Mouse (Mus musculus) lung, postnatal 0 days (tissue): ENCODE data around the gene Rbm42. TPM values are rescaled to one million over a fixed set of nuclear protein-coding genes. Genes with fewer than 3 reads are reported as not detected.

Source experiments
- ATAC-seq: fragments of 200-750 bp; cut with Nextera tagmentation; 2 replicates; pipeline ENCODE4 v1.8.0; 2017; ENCODE audit warnings: moderate library complexity
- DNase-seq: peaks from one replicate; pipeline ENCODE4 v3.0.0-alpha.2; 2016; ENCODE audit warnings: low spot score
- H3K27ac ChIP-seq: fragments of 300-500 bp; sonication (generic); 2 replicates; pipeline ENCODE4 v1.5.1; 2014; ENCODE audit warnings: antibody characterized with exemption, mild to moderate bottlenecking, low read length, mixed read lengths
- H3K27me3 ChIP-seq: fragments of 300-500 bp; sonication (generic); replicated peaks from 2 replicates; pipeline ENCODE4 v1.6.1; 2014; ENCODE audit warnings: low read length, mixed read lengths; ENCODE audit not compliant: insufficient read depth
- H3K36me3 ChIP-seq: fragments of 300-500 bp; sonication (generic); 2 replicates; pipeline ENCODE4 v1.6.1; 2014; ENCODE audit warnings: low read length, mixed read lengths; ENCODE audit not compliant: insufficient read depth
- H3K4me1 ChIP-seq: fragments of 300-500 bp; sonication (generic); 2 replicates; pipeline ENCODE4 v1.6.1; 2014; ENCODE audit warnings: antibody characterized with exemption, low read depth, low read length, mixed read lengths; ENCODE audit not compliant: insufficient read depth
- H3K4me2 ChIP-seq: fragments of 300-500 bp; sonication (generic); replicated peaks from 2 replicates; pipeline ENCODE4 v1.6.1; 2014; ENCODE audit warnings: low read depth, mild to moderate bottlenecking, low read length, moderate library complexity, mixed read lengths
- H3K4me3 ChIP-seq: fragments of 300-500 bp; sonication (generic); 2 replicates; pipeline ENCODE4 v1.5.1; 2014; ENCODE audit warnings: low read depth, low read length
- H3K9ac ChIP-seq: fragments of 300-500 bp; sonication (generic); replicated peaks from 2 replicates; pipeline ENCODE4 v1.6.1; 2014; ENCODE audit warnings: low read depth, mild to moderate bottlenecking
- H3K9me3 ChIP-seq: fragments of 300-500 bp; sonication (generic); 2 replicates; pipeline ENCODE4 v1.6.1; 2016; ENCODE audit warnings: low read length, mixed read lengths
- CTCF ChIP-seq: IDR thresholded peaks from 2 replicates; pipeline ENCODE4 v1.5.1; 2016; ENCODE audit warnings: antibody characterized with exemption, mild to moderate bottlenecking
- EP300 ChIP-seq: IDR thresholded peaks from 2 replicates; pipeline ENCODE4 v1.6.1; 2016; ENCODE audit warnings: antibody characterized with exemption, mild to moderate bottlenecking, control low read depth
- WGBS: fragments of 180-500 bp; shearing (Covaris S2); extraction: QIAGEN DNeasy Blood & Tissue Kit; methylation state at CpG from one replicate; pipeline ENCODE4 v1.1.7; 2014; 5-methylcytosine and 5-hydroxymethylcytosine counted together
- polyA plus RNA-seq: library from polyadenylated mRNA; unstranded; fragments of >200 nt; fragmentation: Nextera tagmentation; extraction: Ambion mirVana; gene quantifications from 2 replicates; pipeline ENCODE4 v1.2.1, GENCODE M21; 2015

The Rbm42 gene
- polyA plus RNA-seq, 1 experiment from 2014 or later = 107 TPM

DNA sequence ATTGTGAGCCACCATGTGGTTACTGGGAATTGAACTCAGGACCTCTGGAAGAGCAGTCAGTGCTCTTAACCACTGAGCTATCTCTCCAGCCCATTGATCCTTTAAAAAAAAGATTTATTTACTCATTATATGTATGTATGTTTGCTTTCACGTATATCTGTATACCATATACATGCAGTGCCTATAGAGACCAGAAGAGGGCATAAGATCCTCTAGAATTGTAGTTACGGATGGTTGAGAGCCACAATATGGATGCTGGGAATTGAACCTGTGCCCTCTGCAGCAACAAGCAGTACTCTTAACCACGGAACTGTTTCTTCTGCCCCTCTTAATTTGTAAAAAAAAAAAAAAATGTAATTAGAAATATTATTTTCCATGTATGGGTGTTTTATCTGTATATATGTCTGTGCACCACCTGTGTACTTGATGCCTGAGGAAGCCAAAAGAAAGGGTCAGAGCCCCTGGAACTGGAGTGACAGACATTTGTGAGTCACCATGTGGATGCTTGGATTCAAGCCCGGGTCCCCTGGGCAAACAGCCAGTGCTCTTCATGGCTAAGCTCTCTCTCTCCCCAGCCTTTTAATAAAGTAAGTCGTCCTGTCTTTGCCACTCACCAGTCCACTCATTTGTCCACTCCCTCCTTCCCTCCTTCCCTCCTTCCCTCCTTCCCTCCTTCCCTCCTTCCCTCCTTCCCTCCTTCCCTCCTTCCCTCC, 28.3 kb upstream of the Rbm42 start:
- ATAC-seq = no peak
- WGBS = 48% methylated on average over 5 of the region's 5 CpGs
- Histone ChIP-seq H3K9me3 (no peaks in the 10 kb centered on the region), H3K27ac (no peak overlapping the region), H3K4me2 (no peak overlapping the region), H3K27me3 (no peaks in the 10 kb centered on the region), H3K4me1 (no peaks in the 10 kb centered on the region), H3K9ac (no peak overlapping the region), H3K4me3 (no peak overlapping the region), H3K36me3 (no peaks in the 10 kb centered on the region)
- TF ChIP-seq EP300 (no peak), CTCF (peak; percentile 34; the same call in 1 of the 2 replicates)
- peak; percentile 22 for DNase-seq

DNA sequence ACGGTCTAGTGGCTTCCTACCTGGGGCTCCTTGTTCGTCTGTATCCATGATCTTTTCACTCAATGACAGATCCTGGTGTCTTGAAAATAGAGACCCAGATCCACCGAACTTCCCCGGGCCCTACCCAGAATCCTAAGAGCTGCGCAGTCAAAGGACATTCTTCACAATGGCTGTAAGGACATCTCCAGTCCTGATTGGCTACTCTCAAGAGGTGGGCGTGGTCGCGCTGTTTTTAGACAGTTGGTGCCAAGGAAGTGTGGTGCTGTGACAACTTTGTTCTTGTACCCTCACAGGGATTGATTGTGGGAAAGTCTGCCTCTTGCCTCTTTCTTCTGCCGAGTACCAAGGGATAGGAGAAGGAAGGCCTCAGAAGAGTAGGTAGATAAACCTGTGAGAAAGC, 21.4 kb upstream of the Rbm42 start, which contains the start of gene Pmis2:
Gene Pmis2 (minus strand): TSS at position 126 of the 400 bp plus-strand sequence.
- ATAC-seq = no peak
- whole genome bisulfite sequencing = 58% methylated on average over 9 of the region's 9 CpGs
- Histone ChIP-seq H3K4me2 (no peak within 1 kb of the TSS), H3K36me3 (no peaks in the 10 kb centered on the region), H3K4me1 (no peaks in the 10 kb centered on the region), H3K27me3 (no peaks in the 10 kb centered on the region), H3K27ac (no peak within 1 kb of the TSS), H3K9ac (no peak within 1 kb of the TSS), H3K4me3 (no peak within 1 kb of the TSS), H3K9me3 (no peaks in the 10 kb centered on the region)
- TF ChIP-seq CTCF (no peak), EP300 (no peak)
- no peak for DNase-seq

DNA sequence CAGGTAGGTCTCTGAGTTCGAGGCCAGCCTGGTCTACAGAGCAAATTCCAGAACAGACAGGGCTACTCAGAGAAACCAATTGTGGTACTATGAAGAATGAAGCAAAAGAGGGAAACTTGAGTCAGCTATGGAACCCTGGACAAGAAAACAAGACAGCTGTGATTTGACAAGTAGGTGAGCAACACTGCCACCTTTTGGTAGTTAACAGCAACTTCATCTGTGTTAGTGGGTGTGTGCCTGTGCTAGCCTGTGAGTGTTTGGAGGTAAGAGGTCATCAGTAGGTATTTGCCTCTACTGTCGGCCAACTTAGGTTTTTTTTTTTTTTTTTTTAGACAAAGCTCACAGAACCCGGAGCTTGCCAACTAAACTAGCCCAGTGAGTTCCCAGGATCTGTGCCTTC, 19.1 kb upstream of the Rbm42 start:
- Histone ChIP-seq H3K4me1 (peaks cover 3% of the 10 kb centered on the region; the same call in 1 of the 2 replicates), H3K9ac (no peak overlapping the region), H3K4me2 (no peak overlapping the region), H3K27ac (no peak overlapping the region), H3K4me3 (no peak overlapping the region), H3K9me3 (no peaks in the 10 kb centered on the region), H3K27me3 (no peaks in the 10 kb centered on the region), H3K36me3 (no peaks in the 10 kb centered on the region)
- TF ChIP-seq EP300 = no peak
- peak; percentile 66 for TF ChIP-seq CTCF
- DNase-seq (peak; percentile 59), ATAC-seq (no peak)
- WGBS = 31% methylated on average over 3 of the region's 3 CpGs

DNA sequence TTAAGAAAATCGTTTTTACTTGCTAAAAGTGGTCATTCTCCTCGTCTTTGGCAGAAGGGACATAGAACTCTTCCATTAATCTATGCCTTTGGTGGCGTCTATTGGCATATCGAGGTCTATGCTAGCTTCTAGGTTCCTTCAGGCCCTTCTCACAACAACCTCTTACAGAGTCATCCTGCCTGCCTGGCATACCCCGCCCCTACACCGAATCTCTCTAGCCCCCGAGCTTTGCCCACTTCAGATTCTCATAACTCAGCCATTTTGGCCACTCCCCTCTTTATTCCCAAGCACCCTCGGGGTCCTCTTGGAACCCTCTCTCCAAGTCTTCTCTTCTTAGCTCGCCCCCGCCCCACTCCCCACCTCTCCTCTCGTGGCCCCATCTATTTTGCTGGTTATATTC, 15.2 kb upstream of the Rbm42 start:
- Histone ChIP-seq H3K9me3 (no peaks in the 10 kb centered on the region), H3K4me3 (peak overlapping the region; percentile 54), H3K36me3 (no peaks in the 10 kb centered on the region), H3K4me1 (peaks cover 3% of the 10 kb centered on the region; the same call in 1 of the 2 replicates), H3K9ac (peak overlapping the region; percentile 50), H3K27me3 (no peaks in the 10 kb centered on the region), H3K27ac (no peak overlapping the region), H3K4me2 (peak overlapping the region; percentile 86)
- peak; percentile 20 for ATAC-seq
- WGBS = 6% methylated on average over 11 of the region's 11 CpGs
- DNase-seq = no peak
- TF ChIP-seq CTCF (no peak), EP300 (no peak)

DNA sequence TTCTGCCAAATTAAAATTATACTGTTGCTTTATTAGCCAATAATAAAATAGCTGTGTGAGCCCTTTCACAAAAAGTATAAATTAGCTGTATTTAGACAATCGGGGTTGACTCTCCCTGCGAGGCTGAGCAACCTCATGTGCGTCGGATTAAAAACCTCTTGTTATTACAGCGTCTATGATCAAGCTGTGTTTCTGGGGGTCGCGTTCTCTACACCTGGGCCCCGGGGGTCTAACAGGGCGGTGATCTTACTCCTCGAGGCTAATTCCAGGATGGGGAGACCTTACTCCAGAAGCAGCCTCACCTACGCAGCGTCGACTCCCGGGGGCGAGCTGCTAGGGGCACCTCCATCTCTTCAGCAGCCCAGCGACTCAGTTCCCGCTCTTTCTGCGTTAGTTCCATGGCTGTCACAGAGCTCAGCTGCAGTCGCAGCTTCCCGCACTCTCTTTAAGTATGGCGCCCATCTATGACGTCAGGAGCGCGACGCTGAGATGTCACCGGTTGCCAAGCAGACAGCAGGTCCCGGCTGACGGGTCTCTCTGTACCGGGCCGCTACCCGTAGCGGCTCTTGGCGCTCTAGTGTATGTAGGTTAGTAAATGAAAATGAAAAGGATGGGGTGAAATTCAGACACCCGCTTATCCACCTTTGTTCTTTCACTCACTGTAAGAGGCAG, 14.5 kb upstream of the Rbm42 start, which contains the start of gene Haus5:
Gene Haus5 (minus strand): TSS at position 466 of the 672 bp plus-strand sequence.
- H3K36me3 ChIP-seq = no peaks in the 10 kb centered on the region
- H3K4me2 ChIP-seq = peak within 1 kb of the TSS; percentile 86
- no peaks in the 10 kb centered on the region for H3K27me3 ChIP-seq
- DNase-seq = peak; percentile 93
- no peak within 1 kb of the TSS for H3K27ac ChIP-seq
- peak within 1 kb of the TSS; percentile 54 for H3K4me3 ChIP-seq
- WGBS = under 1% methylated on average over 34 of the region's 34 CpGs
- H3K4me1 ChIP-seq = peaks cover 3% of the 10 kb centered on the region; the same call in 1 of the 2 replicates
- no peak for TF ChIP-seq EP300
- no peak for TF ChIP-seq CTCF
- ATAC-seq = peak; percentile 98
- no peaks in the 10 kb centered on the region for H3K9me3 ChIP-seq
- H3K9ac ChIP-seq = peak within 1 kb of the TSS; percentile 50

DNA sequence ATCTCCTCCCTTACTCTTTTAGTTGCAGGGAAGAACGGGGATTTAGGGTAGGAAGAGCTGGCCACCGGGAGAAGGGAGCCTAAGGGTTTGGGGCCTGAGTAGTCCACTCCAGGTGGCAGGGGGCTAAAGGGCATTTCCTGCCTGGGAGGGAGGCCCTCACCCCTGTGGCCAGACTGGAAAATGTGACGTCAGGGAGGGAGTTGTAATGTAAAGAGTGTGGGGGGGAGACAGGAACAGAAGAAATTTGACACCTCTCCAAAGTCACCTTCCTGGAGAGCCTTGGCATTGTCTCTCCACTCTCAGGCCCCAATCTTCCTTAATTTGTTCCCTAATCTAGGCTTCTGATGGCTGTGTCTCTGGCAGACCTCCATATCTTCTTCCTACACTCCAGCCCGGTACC, 11.0 kb downstream of the Rbm42 start:
- Histone ChIP-seq H3K4me1 (no peaks in the 10 kb centered on the region), H3K9ac (no peak overlapping the region), H3K9me3 (no peaks in the 10 kb centered on the region), H3K4me2 (no peak overlapping the region), H3K27ac (no peak overlapping the region), H3K27me3 (peaks cover 12% of the 10 kb centered on the region), H3K36me3 (peaks cover 30% of the 10 kb centered on the region), H3K4me3 (no peak overlapping the region)
- WGBS = 14% methylated on average over 4 of the region's 4 CpGs
- ATAC-seq = no peak
- DNase-seq = no peak
- TF ChIP-seq EP300 (no peak), CTCF (no peak)
